Mouse (Mus musculus): ENCODE results near the gene Lrrc25. TPM values are rescaled to one million over a fixed set of nuclear protein-coding genes. Genes with fewer than 3 reads are reported as not detected.

The Lrrc25 gene
- total and polyA plus RNA-seq, 3 experiments: 0.30 to 5.9 (median 2.4) TPM

- H3K4me3 ChIP-seq (replicated peaks in 1 of 3; ENCODE audit: low read depth in 2 of 3, low read length in 2 of 3, poor library complexity in 1 of 3): no peak overlapping the region
- TF ChIP-seq POLR2A (IDR thresholded peaks at IDR 0.05; ENCODE audit: low read depth, low read length) (no peak), ELF1 (IDR thresholded peaks at IDR 0.05; ENCODE audit: low read depth, low read length) (no peak), MAX (IDR thresholded peaks at IDR 0.05; ENCODE audit: low read length) (no peak), ZMIZ1 (IDR thresholded peaks at IDR 0.05; ENCODE audit: low read depth, low read length) (no peak), EP300 (IDR thresholded peaks at IDR 0.05; ENCODE audit: low read length) (no peak), TBP (conservative IDR thresholded peaks at IDR 0.05; ENCODE audit: low read depth, low read length) (no peak), E2F4 (IDR thresholded peaks at IDR 0.05; ENCODE audit: insufficient replicate concordance, low read depth, low read length) (no peak), MAFK (IDR thresholded peaks at IDR 0.05; ENCODE audit: insufficient replicate concordance, low read length) (no peak), ZNF384 (IDR thresholded peaks at IDR 0.05; ENCODE audit: low read depth, low read length) (no peak), IRF4 (IDR thresholded peaks at IDR 0.05; ENCODE audit: low read depth, low read length) (no peak), CHD1 (IDR thresholded peaks at IDR 0.05; ENCODE audit: low read depth, low read length) (no peak), PAX5 (IDR thresholded peaks at IDR 0.05; ENCODE audit: low read length) (no peak), JUND (conservative IDR thresholded peaks at IDR 0.05; ENCODE audit: low read depth, low read length) (no peak), TCF12 (IDR thresholded peaks at IDR 0.05; ENCODE audit: low read depth, low read length) (no peak), JUN (IDR thresholded peaks at IDR 0.05; ENCODE audit: insufficient read depth, low read depth, low read length) (no peak)
- H3K79me2 ChIP-seq (replicated peaks; ENCODE audit: control insufficient read depth, extremely low read depth, insufficient read depth, poor library complexity, severe bottlenecking): no peaks in the 10 kb centered on the region
- H3K4me1 ChIP-seq (ENCODE audit: control insufficient read depth in 1 of 2, insufficient read depth in 2 of 2): peaks cover 18 to 33% of the 10 kb centered on the region in 2 experiments
- peaks cover 0 to 6% of the 10 kb centered on the region in 2 experiments for H3K36me3 ChIP-seq (replicated peaks in 1 of 2; ENCODE audit: control insufficient read depth in 1 of 2, insufficient read depth in 1 of 2, low read length in 1 of 2)
- no peak overlapping the region for H3K4me2 ChIP-seq (ENCODE audit: insufficient read depth, low read depth, poor library complexity, severe bottlenecking)
- dilution Hi-C loops (cut with MboI; ENCODE audit: extremely low pct_ligation_motif_present, extremely low pct_unique_long_range_greater_than_20kb, low sequenced_read_pairs) (no loop called here), in situ Hi-C loops (cut with MboI; ENCODE audit: low pct_ligation_motif_present, low pct_unique_long_range_greater_than_20kb, low sequenced_read_pairs) (no loop called here)
- H3K27me3 ChIP-seq (replicated peaks): no peaks in the 10 kb centered on the region
- H3K9ac ChIP-seq (ENCODE audit: insufficient read depth, low read depth): no peak overlapping the region
- H3K9me3 ChIP-seq (replicated peaks; ENCODE audit: low read length): peaks cover 8% of the 10 kb centered on the region
- DNase-seq (ENCODE audit: extremely low read depth): no peak
- H3K27ac ChIP-seq (ENCODE audit: insufficient read depth, low read depth): no peak overlapping the region
Observed at GRCm38 (mm10) chr8:70622220-70622619, 6.3 kb downstream of the Lrrc25 start.

DNA sequence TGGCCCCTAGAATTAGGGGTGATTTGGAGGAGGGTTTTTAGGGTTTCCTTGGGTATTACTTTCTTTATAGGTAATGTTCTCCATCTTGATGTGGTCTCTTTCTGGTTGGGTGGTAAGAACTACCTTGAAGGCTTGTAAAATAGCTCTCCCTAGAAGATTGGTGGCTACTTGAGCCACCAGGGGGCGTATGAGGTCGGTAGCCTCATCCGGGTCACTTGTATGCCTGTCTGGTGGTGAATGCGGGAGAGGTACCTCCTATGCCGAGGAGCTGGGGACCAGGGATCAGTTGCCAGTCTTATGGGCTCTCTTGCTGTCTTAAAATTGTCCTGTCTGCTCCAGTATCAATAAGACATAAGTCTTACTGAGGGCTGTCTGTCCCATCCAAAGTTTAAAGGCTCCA is 9.1 kb downstream of the Lrrc25 start:
- no peak overlapping the region for H3K4me2 ChIP-seq (ENCODE audit: insufficient read depth, low read depth, poor library complexity, severe bottlenecking)
- no peak overlapping the region for H3K4me3 ChIP-seq (replicated peaks in 1 of 3; ENCODE audit: low read depth in 2 of 3, low read length in 2 of 3, poor library complexity in 1 of 3)
- H3K4me1 ChIP-seq (ENCODE audit: control insufficient read depth in 1 of 2, insufficient read depth in 2 of 2): peaks cover 2 to 22% of the 10 kb centered on the region in 2 experiments
- dilution Hi-C loops (cut with MboI; ENCODE audit: extremely low pct_ligation_motif_present, extremely low pct_unique_long_range_greater_than_20kb, low sequenced_read_pairs) (no loop called here), in situ Hi-C loops (cut with MboI; ENCODE audit: low pct_ligation_motif_present, low pct_unique_long_range_greater_than_20kb, low sequenced_read_pairs) (no loop called here)
- H3K27me3 ChIP-seq (replicated peaks): no peaks in the 10 kb centered on the region
- H3K9me3 ChIP-seq (replicated peaks; ENCODE audit: low read length): peaks cover 8% of the 10 kb centered on the region
- TF ChIP-seq RAD21 (IDR thresholded peaks at IDR 0.05; ENCODE audit: low read depth, low read length) (peak; percentile 5; the same call in 1 of the 2 replicates), MAX (IDR thresholded peaks at IDR 0.05; ENCODE audit: low read length) (no peak), CTCF (conservative IDR thresholded peaks at IDR 0.05 in 1 of 2, IDR thresholded peaks at IDR 0.05 in 1 of 2; ENCODE audit: low read depth in 2 of 2, low read length in 2 of 2) (peak in 1 of 2 experiments; percentile 53; a peak in 2 of 4 replicates), SMC3 (IDR thresholded peaks at IDR 0.05; ENCODE audit: low read depth, low read length) (peak; percentile 44)
- H3K36me3 ChIP-seq (replicated peaks in 1 of 2; ENCODE audit: control insufficient read depth in 1 of 2, insufficient read depth in 1 of 2, low read length in 1 of 2): peaks cover 0 to 4% of the 10 kb centered on the region in 2 experiments
- H3K79me2 ChIP-seq (replicated peaks; ENCODE audit: control insufficient read depth, extremely low read depth, insufficient read depth, poor library complexity, severe bottlenecking): no peaks in the 10 kb centered on the region
- no peak for DNase-seq (ENCODE audit: extremely low read depth)
- H3K27ac ChIP-seq (ENCODE audit: insufficient read depth, low read depth): no peak overlapping the region
- no peak overlapping the region for H3K9ac ChIP-seq (ENCODE audit: insufficient read depth, low read depth)
